Mouse (Mus musculus) bone marrow macrophage, adult 2 months (primary cell): ENCODE measurements around the gene Zfp846.
"Not testable (repeated sequence)": the region's sequence is repeated elsewhere in the genome, so short reads cannot be mapped to it uniquely, and the experiment has no call there.

Experiments used
- CTCF ChIP-seq: IDR thresholded peaks from 2 replicates; pipeline ENCODE4 v1.5.1; 2012; ENCODE audit warnings: low read depth, mild to moderate bottlenecking, low read length, moderate library complexity
- POLR2A ChIP-seq: IDR thresholded peaks from 2 replicates; pipeline ENCODE4 v1.6.1; 2012; ENCODE audit warnings: mild to moderate bottlenecking, low read depth, low read length, borderline replicate concordance

DNA sequence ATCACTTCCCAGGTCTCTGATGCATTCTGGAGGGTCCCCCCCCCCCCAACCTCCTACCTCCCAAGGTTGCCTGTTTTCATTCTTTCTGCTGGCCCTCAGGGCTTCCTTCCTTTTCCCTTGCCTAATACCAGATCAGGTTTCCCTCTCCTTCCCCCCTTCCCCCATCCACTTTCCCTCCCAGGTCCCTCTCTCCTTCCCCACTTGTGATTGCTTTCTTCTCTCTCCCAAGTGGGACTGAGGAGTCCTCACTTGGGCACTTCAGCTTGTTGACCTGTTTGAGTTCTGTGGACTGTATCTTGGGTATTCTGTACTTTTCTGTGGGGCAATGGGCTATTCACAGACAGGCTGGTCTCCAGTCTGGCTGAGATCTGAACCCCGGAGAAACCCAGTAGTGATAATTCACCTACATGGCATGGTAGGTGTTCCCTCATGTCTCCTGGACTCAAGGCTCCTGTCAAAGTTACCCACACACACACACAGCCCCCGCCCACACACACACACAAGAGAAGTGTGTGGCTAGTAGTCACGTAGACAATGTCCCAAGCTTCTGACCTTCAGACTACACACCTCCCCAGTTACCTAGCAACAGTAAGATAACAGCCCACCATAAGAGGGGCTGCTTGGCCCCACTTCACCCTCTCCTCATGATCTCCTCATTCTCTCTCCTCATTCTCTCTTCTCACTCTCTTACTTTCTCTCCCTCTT, 15.6 kb upstream of the Zfp846 start:
- not testable (repeated sequence) for TF ChIP-seq CTCF, POLR2A
